Mouse (Mus musculus): ENCODE measurements around the gene Gm30302. TPM values are rescaled to one million over a fixed set of nuclear protein-coding genes. Genes with fewer than 3 reads are reported as not detected.

The Gm30302 gene
- 0.01 and 0.03 TPM in 2 replicates for polyA plus RNA-seq (2012; rRNA removed)

GRCm38 (mm10) chr13:49798901-49799300 is at the start of gene Gm30302:
Gm30302 (minus strand) TSS chr13:49799001.

Other genes starting within 250 kb of the Gm30302 start
- 0.02 TPM in 2 replicates for gene Omd, start 216.5 kb downstream of the Gm30302 start, polyA plus RNA-seq (2012; rRNA removed)
- gene Ogn, start 191.0 kb downstream of the Gm30302 start, polyA plus RNA-seq (2012; rRNA removed) = 1.2 and 1.3 TPM in 2 replicates
- gene Cenpp, start 146.2 kb downstream of the Gm30302 start, polyA plus RNA-seq (2012; rRNA removed) = 3.8 and 4.2 TPM in 2 replicates
- 3.4 TPM in 2 replicates for gene Nol8, start 145.9 kb downstream of the Gm30302 start, polyA plus RNA-seq (2012; rRNA removed)
- gene Iars, start 116.9 kb downstream of the Gm30302 start, polyA plus RNA-seq (2012; rRNA removed) = 27.3 and 29.8 TPM in 2 replicates

Measured in liver, embryonic 18 days (tissue).